Mouse (Mus musculus) lung, postnatal 0 days (tissue): ENCODE data around the gene Pdzd7.

Experiments
- CTCF ChIP-seq: IDR thresholded peaks from 2 replicates; pipeline ENCODE4 v1.5.1; 2016; ENCODE audit warnings: antibody characterized with exemption, mild to moderate bottlenecking
- EP300 ChIP-seq: IDR thresholded peaks from 2 replicates; pipeline ENCODE4 v1.6.1; 2016; ENCODE audit warnings: antibody characterized with exemption, mild to moderate bottlenecking, control low read depth

DNA sequence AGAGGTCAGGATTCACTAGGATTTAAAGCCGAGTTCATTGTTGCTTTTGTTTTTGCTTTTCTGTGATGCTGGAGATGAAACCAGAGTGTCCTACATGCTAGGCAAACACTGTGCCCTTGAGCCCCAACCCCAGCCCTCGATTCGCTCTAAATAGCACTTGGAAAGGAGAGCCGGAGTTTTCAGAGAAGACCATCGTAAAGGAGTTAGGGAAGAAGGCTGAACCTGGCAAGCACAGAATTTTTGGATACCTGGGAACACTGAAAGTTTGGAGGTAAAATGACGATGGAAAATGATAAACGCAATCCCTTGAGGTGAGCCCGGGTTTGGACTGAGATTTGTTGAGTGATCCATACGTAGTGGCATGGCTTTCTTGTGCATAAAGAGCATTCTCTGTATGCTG, 57.2 kb downstream of the Pdzd7 start:
- no peak for TF ChIP-seq EP300
- TF ChIP-seq CTCF = no peak
